Mouse (Mus musculus) forebrain, embryonic 14.5 days (tissue): Measurements from ENCODE around the gene Smim17. TPM values are rescaled to one million over a fixed set of nuclear protein-coding genes. Genes with fewer than 3 reads are reported as not detected.
"Not testable (repeated sequence)": the region's sequence is repeated elsewhere in the genome, so short reads cannot be mapped to it uniquely, and the experiment has no call there.

ENCODE experiments used
- ATAC-seq: fragments of 200-750 bp; cut with Nextera tagmentation; 2 replicates; pipeline ENCODE4 v1.8.0; 2017; ENCODE audit warnings: mild to moderate bottlenecking, moderate library complexity
- DNase-seq: peaks from one replicate; pipeline ENCODE4 v3.0.0-alpha.2; 2015; ENCODE audit warnings: low spot score
- H3K27ac ChIP-seq: fragments of 300-500 bp; sonication (generic); 2 replicates; pipeline ENCODE4 v1.5.1; 2014; ENCODE audit warnings: low read depth, mild to moderate bottlenecking, control low read depth, low read length, moderate library complexity
- H3K27me3 ChIP-seq: fragments of 300-500 bp; sonication (generic); replicated peaks from 2 replicates; pipeline ENCODE4 v1.6.1; 2014; ENCODE audit warnings: low read length, control low read depth, mixed read lengths; ENCODE audit not compliant: control insufficient read depth, insufficient read depth
- H3K36me3 ChIP-seq: fragments of 300-500 bp; sonication (generic); 2 replicates; pipeline ENCODE4 v1.6.1; 2014; ENCODE audit warnings: low read length, control low read depth; ENCODE audit not compliant: control insufficient read depth, insufficient read depth
- H3K4me1 ChIP-seq: fragments of 300-500 bp; sonication (generic); 2 replicates; pipeline ENCODE4 v1.6.1; 2014; ENCODE audit warnings: antibody characterized with exemption, low read length, control low read depth; ENCODE audit not compliant: control insufficient read depth, insufficient read depth
- H3K4me2 ChIP-seq: fragments of 300-500 bp; sonication (generic); 2 replicates; pipeline ENCODE4 v1.6.1; 2014; ENCODE audit warnings: mild to moderate bottlenecking, control low read depth, low read length
- H3K4me3 ChIP-seq: fragments of 300-500 bp; sonication (generic); 2 replicates; pipeline ENCODE4 v1.5.1; 2014; ENCODE audit warnings: low read depth, low read length, control low read depth
- H3K9ac ChIP-seq: fragments of 300-500 bp; sonication (generic); 2 replicates; pipeline ENCODE4 v1.6.1; 2014; ENCODE audit warnings: mild to moderate bottlenecking, low read length, control low read depth, moderate library complexity
- H3K9me3 ChIP-seq: fragments of 300-500 bp; sonication (generic); replicated peaks from 2 replicates; pipeline ENCODE4 v1.6.1; 2016; ENCODE audit warnings: low read length, control low read depth, mixed read lengths; ENCODE audit not compliant: control insufficient read depth
- WGBS: fragments of 180-500 bp; shearing (Covaris S2); extraction: QIAGEN DNeasy Blood & Tissue Kit; methylation state at CpG from one replicate; pipeline ENCODE4 v1.1.7; 2014; 5-methylcytosine and 5-hydroxymethylcytosine counted together
- polyA plus RNA-seq: library from polyadenylated mRNA; unstranded; fragments of >200 nt; fragmentation: Nextera tagmentation; extraction: Ambion mirVana; gene quantifications from 2 replicates; pipeline ENCODE4 v1.2.1, GENCODE M21; 2014

Gene Smim17
- polyA plus RNA-seq, 1 experiment from 2014 or later: 3.5 TPM

GRCm38 (mm10) chr7:6367185-6367584 is 31.3 kb upstream of the Smim17 start:
- 94% methylated on average over 5 of the region's 5 CpGs for WGBS
- H3K27ac ChIP-seq: no peak overlapping the region
- H3K9ac ChIP-seq: no peak overlapping the region
- H3K36me3 ChIP-seq: no peaks in the 10 kb centered on the region
- no peak for DNase-seq
- H3K27me3 ChIP-seq: no peaks in the 10 kb centered on the region
- H3K4me1 ChIP-seq: peaks cover 6% of the 10 kb centered on the region; the same call in 1 of the 2 replicates
- no peak overlapping the region for H3K4me2 ChIP-seq
- no peak for ATAC-seq
- H3K9me3 ChIP-seq: no peaks in the 10 kb centered on the region
- H3K4me3 ChIP-seq: no peak overlapping the region

GRCm38 (mm10) chr7:6368146-6368545 is 30.4 kb upstream of the Smim17 start:
- not testable (repeated sequence) for H3K9me3 ChIP-seq, H3K27me3 ChIP-seq, H3K4me2 ChIP-seq, H3K4me1 ChIP-seq, H3K9ac ChIP-seq, DNase-seq, ATAC-seq, H3K36me3 ChIP-seq, H3K4me3 ChIP-seq, H3K27ac ChIP-seq
- WGBS: 89% methylated on average over 5 of the region's 5 CpGs

GRCm38 (mm10) chr7:6369460-6369859 is 29.1 kb upstream of the Smim17 start:
- no peaks in the 10 kb centered on the region for H3K9me3 ChIP-seq
- no peaks in the 10 kb centered on the region for H3K36me3 ChIP-seq
- DNase-seq: no peak
- H3K4me1 ChIP-seq: no peaks in the 10 kb centered on the region
- ATAC-seq: no peak
- 84% methylated on average over 3 of the region's 3 CpGs for WGBS
- no peak overlapping the region for H3K4me2 ChIP-seq
- H3K4me3 ChIP-seq: no peak overlapping the region
- H3K9ac ChIP-seq: no peak overlapping the region
- no peaks in the 10 kb centered on the region for H3K27me3 ChIP-seq
- no peak overlapping the region for H3K27ac ChIP-seq

GRCm38 (mm10) chr7:6372993-6373392 is 25.5 kb upstream of the Smim17 start:
- 98% methylated on average over 3 of the region's 3 CpGs for WGBS
- no peak for DNase-seq
- Histone ChIP-seq H3K27me3 (no peaks in the 10 kb centered on the region), H3K4me1 (no peaks in the 10 kb centered on the region), H3K9ac (no peak overlapping the region), H3K4me3 (no peak overlapping the region), H3K27ac (no peak overlapping the region), H3K36me3 (0 out of 2 replicates have a peak, but pooled peaks cover 3% of the 10 kb centered on the region), H3K4me2 (no peak overlapping the region), H3K9me3 (no peaks in the 10 kb centered on the region)
- ATAC-seq: no peak

GRCm38 (mm10) chr7:6378441-6378840 is 20.1 kb upstream of the Smim17 start:
- H3K9me3 ChIP-seq: no peaks in the 10 kb centered on the region
- 0 out of 2 replicates have a peak, but pooled peaks cover 12% of the 10 kb centered on the region for H3K36me3 ChIP-seq
- H3K4me3 ChIP-seq: no peak overlapping the region
- 0 out of 2 replicates have a peak, but pooled peaks cover 3% of the 10 kb centered on the region for H3K4me1 ChIP-seq
- 86% methylated on average over 8 of the region's 8 CpGs for WGBS
- no peak for ATAC-seq
- no peak overlapping the region for H3K4me2 ChIP-seq
- no peak for DNase-seq
- no peak overlapping the region for H3K9ac ChIP-seq
- H3K27ac ChIP-seq: no peak overlapping the region
- no peaks in the 10 kb centered on the region for H3K27me3 ChIP-seq

GRCm38 (mm10) chr7:6381431-6381830 is 17.1 kb upstream of the Smim17 start:
- 88% methylated on average over 2 of the region's 2 CpGs for WGBS
- Histone ChIP-seq H3K27ac (no peak overlapping the region), H3K9me3 (no peaks in the 10 kb centered on the region), H3K27me3 (no peaks in the 10 kb centered on the region), H3K4me2 (no peak overlapping the region), H3K9ac (no peak overlapping the region), H3K4me1 (0 out of 2 replicates have a peak, but pooled peaks cover 3% of the 10 kb centered on the region), H3K36me3 (0 out of 2 replicates have a peak, but pooled peaks cover 9% of the 10 kb centered on the region), H3K4me3 (no peak overlapping the region)
- DNase-seq (no peak), ATAC-seq (no peak)

GRCm38 (mm10) chr7:6383044-6383455 is 15.5 kb upstream of the Smim17 start, which contains the start of gene Zfp28:
Zfp28 (plus strand) TSS chr7:6383295.
- ATAC-seq (peak; percentile 98), DNase-seq (peak; percentile 99)
- peak within 1 kb of the TSS; percentile 68 for H3K4me3 ChIP-seq
- no peak within 1 kb of the TSS for H3K27ac ChIP-seq
- H3K9me3 ChIP-seq: no peaks in the 10 kb centered on the region
- 0 out of 2 replicates have a peak, but pooled peaks cover 3% of the 10 kb centered on the region for H3K4me1 ChIP-seq
- H3K4me2 ChIP-seq: peak within 1 kb of the TSS; percentile 87
- peak within 1 kb of the TSS; percentile 76 for H3K9ac ChIP-seq
- 0 out of 2 replicates have a peak, but pooled peaks cover 9% of the 10 kb centered on the region for H3K36me3 ChIP-seq
- WGBS: 0% methylated on average over 27 of the region's 28 CpGs
- H3K27me3 ChIP-seq: no peaks in the 10 kb centered on the region

- Histone ChIP-seq H3K27ac (no peak overlapping the region), H3K4me3 (peak overlapping the region; percentile 68), H3K4me2 (peak overlapping the region; percentile 87), H3K27me3 (no peaks in the 10 kb centered on the region), H3K36me3 (0 out of 2 replicates have a peak, but pooled peaks cover 2% of the 10 kb centered on the region), H3K4me1 (0 out of 2 replicates have a peak, but pooled peaks cover 3% of the 10 kb centered on the region), H3K9ac (peak overlapping the region; percentile 76), H3K9me3 (no peaks in the 10 kb centered on the region)
- DNase-seq (no peak), ATAC-seq (no peak)
- 79% methylated on average over 8 of the region's 8 CpGs for WGBS
Observed at GRCm38 (mm10) chr7:6384011-6384410, 14.5 kb upstream of the Smim17 start.

GRCm38 (mm10) chr7:6386995-6387394 is 11.5 kb upstream of the Smim17 start:
- Histone ChIP-seq H3K27me3 (no peaks in the 10 kb centered on the region), H3K9me3 (no peaks in the 10 kb centered on the region), H3K9ac (no peak overlapping the region), H3K36me3 (peaks cover 25% of the 10 kb centered on the region), H3K27ac (no peak overlapping the region), H3K4me3 (no peak overlapping the region), H3K4me2 (no peak overlapping the region), H3K4me1 (0 out of 2 replicates have a peak, but pooled peaks cover 3% of the 10 kb centered on the region)
- ATAC-seq: no peak
- DNase-seq: peak; percentile 34
- WGBS: 94% methylated on average over 7 of the region's 8 CpGs
